Mouse (Mus musculus) cortical plate, adult 2 months (tissue): ENCODE results near the gene Daam2. TPM values are rescaled to one million over a fixed set of nuclear protein-coding genes. Genes with fewer than 3 reads are reported as not detected.

ENCODE experiments used
- H3K27ac ChIP-seq: fragments of 200-500 bp; 2 replicates; pipeline ENCODE4 v1.5.1; 2012; ENCODE audit warnings: low read length, control low read depth, inconsistent platforms; ENCODE audit not compliant: insufficient read depth
- H3K4me1 ChIP-seq: fragments of 200-500 bp; 2 replicates; pipeline ENCODE4 v1.6.1; 2011; ENCODE audit warnings: low read length; ENCODE audit not compliant: control insufficient read depth, insufficient read depth
- H3K4me3 ChIP-seq: fragments of 200-500 bp; 2 replicates; pipeline ENCODE4 v1.5.1; 2011; ENCODE audit warnings: mild to moderate bottlenecking, low read length, control low read depth; ENCODE audit not compliant: insufficient read depth
- CTCF ChIP-seq: fragments of 200-500 bp; IDR thresholded peaks from 2 replicates; pipeline ENCODE4 v1.5.1; 2011; ENCODE audit warnings: mild to moderate bottlenecking, control low read depth, low read length; ENCODE audit not compliant: insufficient read depth; ENCODE audit errors: extremely low read depth
- POLR2A ChIP-seq: fragments of 200-500 bp; IDR thresholded peaks from 2 replicates; pipeline ENCODE4 v1.6.1; 2011; ENCODE audit warnings: mild to moderate bottlenecking, low read length, control low read depth; ENCODE audit not compliant: insufficient read depth; ENCODE audit errors: extremely low read depth
- polyA plus RNA-seq: library from polyadenylated mRNA; depleted of rRNA; stranded (reverse); fragments of >200 nt; gene quantifications from 2 replicates; pipeline ENCODE4 v1.2.3, GENCODE M21; 2012

Daam2 gene
- polyA plus RNA-seq, 1 experiment, result 38.3 TPM

DNA sequence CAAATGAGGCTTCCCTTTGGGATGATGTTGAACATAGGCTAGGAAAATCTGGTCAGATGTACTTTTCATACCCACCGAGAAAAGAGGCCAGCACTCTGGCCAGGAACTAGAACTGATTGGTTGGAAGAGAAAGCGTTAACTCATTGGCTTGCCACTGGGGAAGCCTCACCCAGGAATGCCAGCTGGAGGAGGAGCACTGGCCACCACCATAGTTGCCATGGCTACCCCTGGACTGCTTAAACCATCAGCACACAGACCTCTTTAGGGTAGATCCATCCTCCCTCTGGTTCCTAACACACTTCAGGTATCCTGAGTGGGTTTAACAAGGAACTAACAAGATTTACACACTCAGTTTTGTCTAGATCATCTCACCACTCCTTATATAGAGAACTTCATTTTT, 64.5 kb downstream of the Daam2 start:
- H3K27ac ChIP-seq, result no peak overlapping the region
- H3K4me3 ChIP-seq, result no peak overlapping the region
- no peaks in the 10 kb centered on the region for H3K4me1 ChIP-seq
- no peak for TF ChIP-seq CTCF
- TF ChIP-seq POLR2A, result no peak

- H3K4me3 ChIP-seq, result no peak overlapping the region
- H3K27ac ChIP-seq, result no peak overlapping the region
- TF ChIP-seq POLR2A, result no peak
- no peak for TF ChIP-seq CTCF
- no peaks in the 10 kb centered on the region for H3K4me1 ChIP-seq
These were observed 66.0 kb downstream of the Daam2 start for GRCm38 (mm10) chr17:49498169-49498568.

DNA sequence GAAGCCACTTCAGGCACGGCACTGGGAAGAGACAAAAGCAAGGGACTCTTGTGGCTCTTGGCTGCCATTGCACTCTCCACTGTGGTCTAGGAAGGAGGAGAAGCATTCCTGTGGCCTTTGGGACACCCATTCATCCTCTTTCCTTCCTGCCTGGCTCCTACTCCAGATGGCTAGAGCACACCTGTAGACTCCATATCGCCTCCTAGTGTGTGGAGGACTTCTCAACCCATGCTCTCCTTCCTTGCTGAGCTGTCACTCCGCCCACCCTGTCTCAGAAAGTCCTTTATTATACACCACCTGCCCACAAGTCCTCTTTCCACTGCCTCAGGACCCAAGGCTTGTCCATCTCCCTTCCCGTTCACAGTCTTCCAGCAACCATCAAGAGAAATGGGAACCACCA, 70.9 kb downstream of the Daam2 start:
- Histone ChIP-seq H3K4me1 (no peaks in the 10 kb centered on the region), H3K4me3 (no peak overlapping the region), H3K27ac (no peak overlapping the region)
- no peak for TF ChIP-seq POLR2A
- TF ChIP-seq CTCF, result no peak

DNA sequence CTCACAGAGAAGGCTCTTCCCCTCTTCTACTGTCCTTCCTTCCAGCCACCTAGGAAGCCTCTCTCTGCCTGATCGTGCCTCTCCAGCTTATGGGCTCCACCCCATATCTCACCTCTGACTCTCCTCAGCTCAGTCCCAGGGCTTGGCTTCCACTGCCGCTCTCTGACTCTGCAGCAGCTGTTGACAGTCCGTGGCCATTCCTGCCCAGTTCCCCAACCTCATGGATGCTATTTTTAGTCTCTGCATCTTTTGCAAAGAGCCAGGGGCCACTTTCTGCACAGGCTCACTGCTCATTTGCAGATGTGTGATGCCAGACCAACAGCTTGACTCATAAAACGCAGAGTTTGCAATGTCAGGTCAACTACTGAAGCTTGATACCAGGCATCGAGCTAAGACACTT, 75.0 kb downstream of the Daam2 start:
- no peak overlapping the region for H3K4me3 ChIP-seq
- no peak for TF ChIP-seq CTCF
- H3K4me1 ChIP-seq, result peaks cover 2% of the 10 kb centered on the region
- H3K27ac ChIP-seq, result no peak overlapping the region

DNA sequence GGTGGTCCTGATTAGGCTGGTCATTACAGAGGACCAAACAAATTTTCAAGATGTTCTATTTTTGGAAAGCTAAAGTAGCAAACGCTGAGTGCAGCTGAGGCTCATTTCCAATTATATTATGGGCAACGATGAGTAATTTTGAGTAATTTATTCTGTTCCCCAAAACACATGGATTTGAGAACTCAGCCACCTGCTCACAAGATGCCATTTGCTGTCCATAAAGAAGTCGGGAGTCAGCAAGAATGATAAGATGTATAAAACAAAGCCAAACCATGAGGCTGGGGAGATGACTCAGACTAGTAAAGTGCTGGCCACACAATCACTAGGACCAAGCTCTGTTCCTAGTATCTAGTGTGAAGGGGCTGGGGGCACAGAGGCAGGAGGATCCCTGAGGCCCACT, 79.7 kb downstream of the Daam2 start:
- Histone ChIP-seq H3K4me1 (peaks cover 6% of the 10 kb centered on the region), H3K4me3 (no peak overlapping the region), H3K27ac (no peak overlapping the region)
- no peak for TF ChIP-seq POLR2A
- TF ChIP-seq CTCF, result no peak

DNA sequence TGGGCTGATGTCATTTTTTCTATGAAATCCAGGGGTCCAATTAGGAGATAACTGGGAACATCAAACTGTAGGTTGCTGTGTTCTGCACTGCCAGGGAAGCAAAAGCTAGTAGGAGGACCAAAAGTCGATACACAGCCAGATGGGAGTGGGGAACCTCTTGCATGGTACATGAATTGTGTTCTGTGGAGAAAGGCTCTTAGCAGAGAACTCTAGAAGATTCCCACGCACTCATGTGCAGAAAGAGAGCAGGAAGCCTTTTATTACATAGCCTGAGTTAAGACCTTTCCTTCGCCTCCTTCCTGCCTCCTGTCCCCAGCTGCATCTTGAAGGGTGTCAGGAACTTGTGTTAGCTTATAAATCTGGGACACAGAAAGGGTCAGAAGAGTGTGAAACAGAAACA, 82.3 kb downstream of the Daam2 start:
- no peak overlapping the region for H3K4me3 ChIP-seq
- peaks cover 6% of the 10 kb centered on the region for H3K4me1 ChIP-seq
- no peak overlapping the region for H3K27ac ChIP-seq
- no peak for TF ChIP-seq CTCF
- no peak for TF ChIP-seq POLR2A

DNA sequence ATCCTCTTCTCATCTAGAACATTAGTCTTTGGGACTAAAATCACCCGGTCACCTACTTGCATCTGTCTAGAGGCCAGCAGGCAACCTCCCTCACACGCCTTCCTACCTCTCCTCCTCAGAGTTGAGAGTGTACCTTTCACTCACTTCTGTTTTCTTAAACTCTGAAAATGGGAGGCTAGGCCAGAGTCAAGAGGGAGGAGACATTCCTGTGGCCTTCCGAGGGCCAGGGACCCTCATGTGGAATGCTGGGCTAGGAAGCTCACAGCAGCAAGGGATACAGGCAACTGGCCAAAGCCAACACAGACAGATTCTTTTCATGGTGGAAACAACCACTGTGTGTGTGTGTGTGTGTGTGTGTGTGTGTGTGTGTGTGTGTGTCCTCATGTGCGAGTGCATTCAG, 86.8 kb downstream of the Daam2 start:
- H3K27ac ChIP-seq, result no peak overlapping the region
- TF ChIP-seq CTCF, result no peak
- no peak for TF ChIP-seq POLR2A
- H3K4me1 ChIP-seq, result peaks cover 3% of the 10 kb centered on the region; the same call in 1 of the 2 replicates
- no peak overlapping the region for H3K4me3 ChIP-seq

DNA sequence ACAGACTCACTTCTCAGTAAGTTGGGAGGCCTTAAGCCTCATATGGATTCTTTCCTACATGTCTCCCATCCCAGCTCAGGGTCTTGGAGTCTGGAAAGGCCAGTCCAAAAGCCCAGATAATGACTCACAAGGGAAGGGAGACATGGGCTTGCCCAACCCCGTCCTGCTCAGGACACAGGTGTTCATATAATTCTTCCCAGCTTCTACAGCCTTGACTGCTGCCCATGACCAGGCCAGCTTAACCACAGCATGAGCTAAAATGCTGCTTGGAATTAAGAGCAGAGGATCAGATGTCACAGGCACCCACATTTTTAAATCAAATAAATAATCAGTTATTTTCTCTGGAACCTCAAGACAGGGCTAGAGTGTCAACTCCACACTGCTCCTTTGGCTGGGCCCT, 89.0 kb downstream of the Daam2 start:
- Histone ChIP-seq H3K4me3 (no peak overlapping the region), H3K4me1 (0 out of 2 replicates have a peak, but pooled peaks cover 2% of the 10 kb centered on the region), H3K27ac (no peak overlapping the region)
- no peak for TF ChIP-seq CTCF
- TF ChIP-seq POLR2A, result no peak

GRCm38 (mm10) chr17:49474051-49474450, 90.1 kb downstream of the Daam2 start:
- Histone ChIP-seq H3K4me1 (0 out of 2 replicates have a peak, but pooled peaks cover 2% of the 10 kb centered on the region), H3K4me3 (no peak overlapping the region), H3K27ac (no peak overlapping the region)
- no peak for TF ChIP-seq CTCF

DNA sequence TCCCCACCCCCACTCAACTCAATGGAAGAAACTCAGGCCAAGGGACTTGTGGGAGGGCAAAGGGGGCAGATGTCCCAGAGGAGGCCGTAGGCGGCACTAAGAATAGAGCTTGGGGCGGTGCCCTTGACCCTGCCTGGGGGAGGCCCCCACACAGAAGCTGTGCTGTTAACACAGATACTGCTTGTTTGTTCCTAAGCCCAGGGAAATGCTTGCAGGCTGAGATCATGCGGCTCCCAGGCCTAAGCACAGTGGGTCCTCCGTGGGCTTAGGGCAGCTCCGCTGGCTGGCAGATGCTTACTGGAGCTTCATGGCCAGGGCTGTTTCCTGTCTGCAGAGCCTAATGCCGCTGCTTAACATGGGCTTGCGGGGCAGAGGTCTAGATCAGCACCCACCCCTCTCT, 91.5 kb downstream of the Daam2 start:
- TF ChIP-seq CTCF (no peak), POLR2A (no peak)
- Histone ChIP-seq H3K27ac (no peak overlapping the region), H3K4me1 (peaks cover 2% of the 10 kb centered on the region; the same call in 1 of the 2 replicates), H3K4me3 (no peak overlapping the region)

DNA sequence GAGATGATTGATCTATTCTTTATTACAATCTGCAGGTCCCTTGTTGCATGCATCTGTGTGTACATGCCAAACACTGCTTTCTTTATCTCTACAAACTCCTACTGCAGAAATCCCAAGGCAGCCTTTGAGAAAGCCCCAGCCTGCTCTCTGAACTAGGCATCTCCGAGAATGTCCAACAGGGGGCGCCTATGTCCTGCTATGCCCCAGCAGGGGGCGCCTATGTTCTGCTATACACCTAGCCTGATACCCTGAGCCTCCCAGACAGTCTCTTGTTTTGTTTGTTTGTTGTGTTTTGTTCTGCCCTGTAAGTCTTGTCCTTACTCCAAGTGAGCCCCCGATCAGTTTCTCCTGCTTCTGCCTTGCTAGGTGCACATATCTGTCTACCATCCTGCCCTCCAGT, 95.9 kb downstream of the Daam2 start:
- H3K27ac ChIP-seq, result no peak overlapping the region
- H3K4me3 ChIP-seq, result no peak overlapping the region
- TF ChIP-seq CTCF, result peak; percentile 85
- no peak for TF ChIP-seq POLR2A
- peaks cover 1% of the 10 kb centered on the region; the same call in 1 of the 2 replicates for H3K4me1 ChIP-seq
